In the genomic region with DNA sequence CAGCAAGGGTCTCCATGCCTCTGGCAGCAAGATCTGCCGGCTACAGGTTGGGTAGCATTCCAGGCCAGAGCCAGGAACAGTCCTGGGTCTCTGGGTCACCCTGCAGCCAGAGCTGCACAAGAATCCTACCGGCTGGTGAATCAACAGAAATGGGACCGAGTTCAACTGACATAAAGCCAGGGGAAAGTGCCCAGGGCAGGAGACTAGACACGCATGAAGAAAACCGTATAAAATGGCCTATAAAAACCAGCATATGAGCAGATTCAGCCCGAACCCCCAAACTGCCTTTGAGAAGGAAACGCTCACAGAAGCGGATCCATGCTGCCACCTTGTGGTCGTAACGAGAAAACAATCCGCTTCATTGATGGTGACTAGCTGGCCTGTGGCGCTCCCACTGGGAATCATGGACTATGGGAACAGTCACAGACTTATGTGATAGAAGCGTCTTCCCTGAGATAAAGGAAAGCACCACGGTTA, we compare ENCODE assay signal across 8 mouse cellular contexts. TPM values are rescaled to one million over a fixed set of nuclear protein-coding genes. Genes with fewer than 3 reads are reported as not detected.
DNase-seq lines count a peak whose midpoint lies in the region; ATAC-seq and TF ChIP-seq lines count a peak whose summit lies in the region.

No protein-coding gene starts in this region.

- H3K9me3 ChIP-seq in embryonic facial prominence, embryonic 14.5 days (ENCODE audit: control insufficient read depth, low read length) = no peaks in the 10 kb centered on the region
- no peaks in the 10 kb centered on the region for H3K9me3 ChIP-seq in limb, embryonic 12.5 days
- no peaks in the 10 kb centered on the region for H3K9me3 ChIP-seq in midbrain, embryonic 14.5 days (ENCODE audit: control insufficient read depth, low read length)

- H3K4me3 ChIP-seq in bone marrow, adult 2 months (replicated peaks; ENCODE audit: control insufficient read depth, low read depth, low read length) = no peak overlapping the region
- H3K4me3 ChIP-seq in embryonic facial prominence, embryonic 14.5 days (ENCODE audit: low read depth, low read length) = no peak overlapping the region; the same call in 1 of the 2 replicates
- H3K4me3 ChIP-seq in limb, embryonic 12.5 days (replicated peaks) = no peak overlapping the region
- no peak overlapping the region for H3K4me3 ChIP-seq in midbrain, embryonic 14.5 days (replicated peaks; ENCODE audit: low read depth, low read length)

- DNase-seq in A20 (ENCODE audit: low read depth, low spot score) = peak; percentile 77
- peak; percentile 90 for DNase-seq in embryonic facial prominence, embryonic 14.5 days (ENCODE audit: low spot score)
- DNase-seq in heart, adult 8-10 months (ENCODE audit: low spot score) = peak; percentile 67
- DNase-seq in kidney, adult 8-10 months = peak; percentile 63 to 81
- DNase-seq in midbrain, embryonic 14.5 days = peak; percentile 96
- peak; percentile 38 for DNase-seq in spleen, adult 12 weeks (ENCODE audit: low spot score)

- no peaks in the 10 kb centered on the region for H3K36me3 ChIP-seq in embryonic facial prominence, embryonic 14.5 days (ENCODE audit: control insufficient read depth, insufficient read depth, low read length)
- no peaks in the 10 kb centered on the region for H3K36me3 ChIP-seq in limb, embryonic 12.5 days
- H3K36me3 ChIP-seq in midbrain, embryonic 14.5 days (ENCODE audit: control insufficient read depth, insufficient read depth, low read length) = no peaks in the 10 kb centered on the region

- no peak for TF ChIP-seq POLR2A in bone marrow, adult 2 months (IDR thresholded peaks at IDR 0.05; ENCODE audit: borderline replicate concordance, control insufficient read depth, low read depth, low read length)

- peak; percentile 72; the same call in 1 of the 2 replicates for ATAC-seq in embryonic facial prominence, embryonic 14.5 days (ENCODE audit: low read depth)
- ATAC-seq in limb, embryonic 12.5 days (ENCODE audit: insufficient number of reproducible peaks, insufficient read depth, low FRiP score, low TSS enrichment, low read depth) = peak; percentile 47; the same call in 1 of the 2 replicates
- ATAC-seq in midbrain, embryonic 14.5 days (ENCODE audit: low FRiP score, low TSS enrichment) = no peak; the same call in 1 of the 2 replicates

- no peaks in the 10 kb centered on the region for H3K4me1 ChIP-seq in bone marrow, adult 2 months (ENCODE audit: control insufficient read depth, insufficient read depth, low read length)
- H3K4me1 ChIP-seq in embryonic facial prominence, embryonic 14.5 days (ENCODE audit: control insufficient read depth, insufficient read depth, low read length) = no peaks in the 10 kb centered on the region
- peaks cover 3% of the 10 kb centered on the region; the same call in 1 of the 2 replicates for H3K4me1 ChIP-seq in limb, embryonic 12.5 days (replicated peaks)
- H3K4me1 ChIP-seq in midbrain, embryonic 14.5 days (ENCODE audit: control insufficient read depth, insufficient read depth, low read length) = no peaks in the 10 kb centered on the region

- H3K27ac ChIP-seq in bone marrow, adult 2 months (ENCODE audit: control insufficient read depth, insufficient read depth, low read depth, low read length, poor library complexity) = no peak overlapping the region
- H3K27ac ChIP-seq in embryonic facial prominence, embryonic 14.5 days (replicated peaks; ENCODE audit: low read depth, low read length) = no peak overlapping the region
- H3K27ac ChIP-seq in limb, embryonic 12.5 days = no peak overlapping the region
- H3K27ac ChIP-seq in midbrain, embryonic 14.5 days (replicated peaks; ENCODE audit: low read depth, low read length) = no peak overlapping the region

- 7% methylated on average over 14 of the region's 14 CpGs for WGBS in bone marrow, adult 2 months
- WGBS in embryonic facial prominence, embryonic 14.5 days = 4% methylated on average over 14 of the region's 14 CpGs
- WGBS in limb, embryonic 12.5 days = 7% methylated on average over 14 of the region's 14 CpGs
- 4% methylated on average over 14 of the region's 14 CpGs for WGBS in midbrain, embryonic 14.5 days

- H3K4me2 ChIP-seq in embryonic facial prominence, embryonic 14.5 days (ENCODE audit: low read depth, low read length) = peak overlapping the region; percentile 35
- peak overlapping the region; percentile 40 for H3K4me2 ChIP-seq in limb, embryonic 12.5 days
- peak overlapping the region; percentile 37 for H3K4me2 ChIP-seq in midbrain, embryonic 14.5 days (ENCODE audit: low read length)

- H3K9ac ChIP-seq in embryonic facial prominence, embryonic 14.5 days (ENCODE audit: low read depth, low read length) = peak overlapping the region; percentile 47; the same call in 1 of the 2 replicates
- no peak overlapping the region for H3K9ac ChIP-seq in limb, embryonic 12.5 days (replicated peaks)
- H3K9ac ChIP-seq in midbrain, embryonic 14.5 days (replicated peaks; ENCODE audit: low read length) = peak overlapping the region; percentile 39; the same call in 1 of the 2 replicates

- no peaks in the 10 kb centered on the region for H3K27me3 ChIP-seq in embryonic facial prominence, embryonic 14.5 days (replicated peaks; ENCODE audit: control insufficient read depth, insufficient read depth, low read length)
- H3K27me3 ChIP-seq in limb, embryonic 12.5 days = no peaks in the 10 kb centered on the region
- H3K27me3 ChIP-seq in midbrain, embryonic 14.5 days (ENCODE audit: control insufficient read depth, insufficient read depth, low read length) = no peaks in the 10 kb centered on the region

- peak; percentile 78 for TF ChIP-seq CTCF in bone marrow, adult 2 months (IDR thresholded peaks at IDR 0.05; ENCODE audit: control insufficient read depth, insufficient read depth, low read length)

RNA-seq across cellular contexts. Expression of gene Pigz, which starts 15.4 kb away (rescaled TPM):
- polyA plus RNA-seq in bone marrow, adult 2 months (2011; ENCODE audit: insufficient read depth, insufficient read length, low replicate concordance, missing spikeins) = 0.79 and 6.2 TPM in 2 replicates
- polyA plus RNA-seq in embryonic facial prominence, embryonic 14.5 days (2014; fragmentation: Nextera tagmentation; extraction: Ambion mirVana) = 0.59 and 0.70 TPM in 2 replicates
- 1 to 10 TPM; 4.2 to 7.8 (median 4.4) TPM for total RNA-seq in heart, adult 8-10 months (2022)
- 0.91 and 1.2 TPM in 2 replicates for polyA plus RNA-seq in limb, embryonic 12.5 days (2016; fragmentation: Nextera tagmentation; extraction: Ambion mirVana)
- polyA plus RNA-seq in midbrain, embryonic 14.5 days (2014; fragmentation: Nextera tagmentation; extraction: Ambion mirVana) = 2.0 and 3.1 TPM in 2 replicates

RNA-seq across cellular contexts. Expression of gene 0610012G03Rik, which starts 30.0 kb away (rescaled TPM):
- 16.2 and 24.9 TPM in 2 replicates for polyA plus RNA-seq in bone marrow, adult 2 months (2011; ENCODE audit: insufficient read depth, insufficient read length, low replicate concordance, missing spikeins)
- 93.5 and 94.0 TPM in 2 replicates for polyA plus RNA-seq in embryonic facial prominence, embryonic 14.5 days (2014; fragmentation: Nextera tagmentation; extraction: Ambion mirVana)
- 10 to 100 TPM; 61.6 to 83.0 (median 78.3) TPM for total RNA-seq in heart, adult 8-10 months (2022)
- polyA plus RNA-seq in limb, embryonic 12.5 days (2016; fragmentation: Nextera tagmentation; extraction: Ambion mirVana) = 77.5 and 83.7 TPM in 2 replicates
- polyA plus RNA-seq in midbrain, embryonic 14.5 days (2014; fragmentation: Nextera tagmentation; extraction: Ambion mirVana) = 115 and 132 TPM in 2 replicates

RNA-seq across cellular contexts. Expression of gene Ncbp2, which starts 30.0 kb away (rescaled TPM):
- 16.3 and 39.3 TPM in 2 replicates for polyA plus RNA-seq in bone marrow, adult 2 months (2011; ENCODE audit: insufficient read depth, insufficient read length, low replicate concordance, missing spikeins)
- polyA plus RNA-seq in embryonic facial prominence, embryonic 14.5 days (2014; fragmentation: Nextera tagmentation; extraction: Ambion mirVana) = 96.3 and 109 TPM in 2 replicates
- 10 to 100 TPM; 22.6 to 26.4 (median 24.9) TPM for total RNA-seq in heart, adult 8-10 months (2022)
- polyA plus RNA-seq in limb, embryonic 12.5 days (2016; fragmentation: Nextera tagmentation; extraction: Ambion mirVana) = 148 and 149 TPM in 2 replicates
- 99.9 and 104 TPM in 2 replicates for polyA plus RNA-seq in midbrain, embryonic 14.5 days (2014; fragmentation: Nextera tagmentation; extraction: Ambion mirVana)

RNA-seq across cellular contexts. Expression of gene Meltf, which starts 39.7 kb away (rescaled TPM):
- polyA plus RNA-seq in bone marrow, adult 2 months (2011; ENCODE audit: insufficient read depth, insufficient read length, low replicate concordance, missing spikeins) = not detected in 2 replicates
- polyA plus RNA-seq in embryonic facial prominence, embryonic 14.5 days (2014; fragmentation: Nextera tagmentation; extraction: Ambion mirVana) = 2.1 and 3.1 TPM in 2 replicates
- total RNA-seq in heart, adult 8-10 months (2022) = not detected
- polyA plus RNA-seq in limb, embryonic 12.5 days (2016; fragmentation: Nextera tagmentation; extraction: Ambion mirVana) = 0.50 and 0.70 TPM in 2 replicates
- polyA plus RNA-seq in midbrain, embryonic 14.5 days (2014; fragmentation: Nextera tagmentation; extraction: Ambion mirVana) = 0.17 and 0.22 TPM in 2 replicates

Comparison
In these comparisons a context has a peak if more than half of its experiments do, and no peak if none do; other contexts are left out.
1. DNase-seq: peak in every context shown above with its lines; median percentile 96 in midbrain, embryonic 14.5 days; 90 in embryonic facial prominence, embryonic 14.5 days; 77 in A20; 72 in kidney, adult 8-10 months; 67 in heart, adult 8-10 months; 38 in spleen, adult 12 weeks.